Mouse (Mus musculus) left cerebral cortex, adult 9 months (tissue): ENCODE measurements around the gene Tdrkh.

Experiments used
- DNase-seq, 2 experiments: peaks; one replicate each; pipeline ENCODE4 v3.0.0; 2022; ENCODE audit warnings: low spot score in 2 of 2

The Tdrkh gene

DNA sequence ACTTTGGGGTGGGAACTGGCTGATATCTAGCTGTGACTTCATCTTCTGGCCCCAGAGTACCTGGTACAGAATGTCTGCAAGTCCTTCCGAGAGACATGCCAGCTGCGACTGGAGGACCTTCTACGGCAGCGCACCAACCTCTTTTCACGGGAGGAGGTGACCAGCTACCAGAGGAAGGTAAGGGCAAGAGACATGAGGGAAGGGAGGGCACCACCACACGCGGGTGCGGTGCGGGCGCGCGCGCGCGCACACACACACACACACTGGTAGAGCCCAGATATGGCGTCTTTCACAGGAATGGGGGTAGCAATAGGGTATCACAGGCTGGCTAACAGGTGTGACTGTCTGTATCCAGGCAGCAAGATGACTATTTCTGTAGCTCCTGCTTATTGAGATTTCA, 23.7 kb upstream of the Tdrkh start:
- DNase-seq = no peak

GRCm38 (mm10) chr3:94391001-94391400, 22.1 kb upstream of the Tdrkh start:
- DNase-seq = no peak

GRCm38 (mm10) chr3:94392128-94392527, 20.9 kb upstream of the Tdrkh start:
- DNase-seq = no peak

DNA sequence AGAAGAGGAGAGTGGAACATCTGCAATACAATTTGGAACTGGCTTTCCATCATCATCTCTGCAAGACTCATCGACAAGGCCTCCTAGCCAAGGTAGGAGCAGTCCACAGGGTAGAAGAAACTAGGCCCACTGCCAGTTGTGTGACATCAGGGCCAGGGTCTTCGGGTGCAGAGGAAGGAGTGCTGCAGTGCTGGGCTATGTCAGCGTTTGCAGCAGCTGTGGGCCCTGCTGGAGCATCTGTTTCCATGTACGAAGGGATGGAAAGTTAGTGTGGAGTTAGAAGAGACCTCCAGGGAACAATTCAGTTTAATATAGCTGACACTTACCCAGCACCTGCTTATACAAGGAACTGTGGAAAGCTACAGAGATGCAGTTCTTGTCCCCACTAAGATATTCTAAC, 20.0 kb upstream of the Tdrkh start:
- no peak for DNase-seq

GRCm38 (mm10) chr3:94396336-94396735, 16.7 kb upstream of the Tdrkh start:
- no peak for DNase-seq

- DNase-seq = no peak
These were observed 16.2 kb upstream of the Tdrkh start for GRCm38 (mm10) chr3:94396851-94397250.

DNA sequence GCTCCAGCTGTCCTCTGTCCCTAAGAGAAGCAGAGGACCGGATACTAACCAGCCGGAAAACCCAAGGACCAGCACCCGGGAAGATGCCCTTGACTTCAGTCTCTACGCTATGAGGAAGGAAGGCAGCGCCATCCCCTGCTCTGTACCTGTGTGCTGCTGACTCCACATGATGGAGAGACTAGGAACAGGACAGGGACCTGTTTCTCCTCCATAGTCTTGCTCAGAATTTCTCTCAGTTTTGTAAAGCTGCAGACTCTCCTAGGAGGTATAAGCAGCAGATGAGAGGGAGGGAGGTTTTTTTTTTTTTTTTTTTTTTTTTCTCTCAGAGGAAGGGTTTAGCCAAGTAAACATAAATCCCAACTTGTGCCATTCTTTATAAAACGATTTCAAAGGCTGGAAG, 14.9 kb upstream of the Tdrkh start, which contains the start of gene Lingo4:
TSS of gene Lingo4 (plus strand) at position 301 of the 400 bp plus-strand sequence.
- DNase-seq = no peak

DNA sequence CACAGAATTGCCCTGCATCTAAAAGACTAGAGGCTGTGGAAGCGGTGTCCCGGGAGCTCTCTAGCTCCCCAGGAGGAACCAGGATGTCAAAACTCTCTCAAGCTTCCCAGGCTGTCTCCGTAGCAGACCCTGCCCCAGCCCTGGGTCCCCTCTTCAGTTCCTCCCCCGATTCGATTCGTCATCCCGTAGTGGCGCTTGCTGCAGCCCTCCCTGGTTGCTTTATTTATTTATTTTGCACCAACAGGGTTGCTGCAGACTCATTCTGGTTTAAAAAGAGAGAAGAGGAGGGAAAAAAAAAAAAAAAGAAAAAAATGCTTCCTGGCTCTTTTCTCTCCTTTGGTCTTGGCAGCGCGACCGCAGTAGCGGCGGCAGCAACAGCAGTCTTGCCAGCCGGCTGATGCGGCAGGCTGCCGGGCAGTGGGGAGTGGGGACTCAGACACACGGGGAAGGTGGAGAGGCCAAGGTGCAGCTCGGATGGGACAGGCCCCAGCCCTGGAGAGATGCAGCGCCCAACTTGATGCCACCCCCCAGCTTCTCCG, 14.1 kb upstream of the Tdrkh start:
- no peak for DNase-seq

DNA sequence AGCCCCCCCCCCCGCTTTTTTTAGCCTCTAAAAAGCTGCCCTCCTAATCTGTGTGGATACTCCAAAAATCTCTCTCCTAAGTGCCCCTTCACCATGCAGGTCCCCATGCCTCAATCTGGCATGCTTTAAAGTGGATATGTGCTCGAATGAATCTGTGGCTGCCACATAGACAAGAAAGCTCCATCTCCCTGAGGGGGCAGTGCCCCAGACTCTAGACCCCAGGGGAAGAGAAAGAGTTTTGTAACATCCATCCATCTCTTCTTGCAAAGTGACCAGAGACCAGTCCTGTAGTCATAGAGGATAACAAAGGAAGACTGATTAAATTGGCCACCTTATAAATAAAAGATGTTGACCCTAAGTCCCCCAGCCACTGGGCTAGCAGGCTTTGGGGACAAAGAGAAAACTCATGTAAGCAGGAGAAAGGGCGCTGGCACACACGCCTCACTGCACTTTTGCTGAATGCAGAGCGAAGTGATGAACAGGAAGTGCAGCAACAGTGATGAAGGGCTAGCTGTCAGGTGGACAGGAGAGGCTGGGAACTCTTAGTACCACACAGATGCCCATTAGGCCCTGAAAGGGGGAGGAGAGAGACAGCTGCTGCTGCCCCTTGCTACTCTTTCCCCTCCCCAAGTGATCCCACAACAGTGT, 13.3 kb upstream of the Tdrkh start:
- DNase-seq = no peak

DNA sequence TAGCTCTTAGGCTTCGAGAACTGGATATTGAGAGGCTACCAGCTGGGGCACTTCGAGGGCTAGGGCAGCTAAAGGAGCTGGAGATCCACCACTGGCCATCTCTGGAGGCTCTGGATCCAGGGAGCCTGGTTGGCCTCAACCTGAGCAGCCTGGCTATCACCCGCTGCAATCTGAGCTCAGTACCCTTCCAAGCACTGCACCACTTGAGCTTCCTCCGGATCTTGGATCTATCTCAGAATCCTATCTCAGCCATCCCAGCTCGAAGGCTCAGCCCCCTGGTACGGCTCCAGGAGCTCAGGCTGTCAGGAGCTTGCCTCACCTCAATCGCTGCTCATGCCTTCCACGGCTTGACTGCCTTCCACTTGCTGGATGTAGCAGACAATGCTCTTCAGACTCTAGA, 10.6 kb upstream of the Tdrkh start:
- no peak for DNase-seq

DNA sequence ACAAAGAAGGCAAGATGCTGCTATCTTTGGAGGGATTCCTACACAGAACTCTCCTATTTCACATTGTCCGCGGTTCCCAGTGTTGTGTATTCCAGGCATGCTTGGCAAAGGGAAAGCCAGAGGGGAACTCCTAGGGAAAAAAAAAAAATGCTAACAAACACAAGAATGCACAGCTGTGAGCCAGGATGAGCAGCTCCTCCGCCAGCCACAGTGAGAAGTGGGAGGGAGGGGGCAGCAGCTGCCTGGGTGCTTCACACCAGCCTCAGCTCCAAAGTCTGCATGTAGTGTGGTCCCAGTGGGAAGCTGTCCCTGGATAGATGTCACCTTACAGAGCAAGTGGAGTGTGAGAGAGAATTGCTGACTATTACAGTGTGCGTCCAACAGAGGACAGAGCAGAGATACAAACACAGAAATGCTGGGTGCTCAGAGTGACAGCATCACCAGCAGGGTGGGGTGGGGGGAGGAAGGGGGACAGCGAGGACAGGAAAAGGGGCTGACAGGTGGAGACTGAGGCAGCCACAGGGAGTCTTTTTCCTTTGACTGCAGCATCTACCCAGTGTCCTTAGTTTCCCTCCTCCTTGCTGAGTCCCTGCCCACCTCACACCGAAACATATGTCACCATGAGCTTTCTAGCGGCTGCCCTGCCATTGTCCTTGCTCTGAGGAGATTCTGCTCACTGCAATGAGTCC, 8.6 kb upstream of the Tdrkh start:
- peak; percentile 55 to 64 for DNase-seq

GRCm38 (mm10) chr3:94405561-94405960, 7.5 kb upstream of the Tdrkh start:
- DNase-seq = no peak

GRCm38 (mm10) chr3:94412530-94412929, 543 bp upstream of the Tdrkh start:
- DNase-seq = no peak

- DNase-seq = no peak
These were observed 17.9 kb downstream of the Tdrkh start for GRCm38 (mm10) chr3:94430980-94431379.

DNA sequence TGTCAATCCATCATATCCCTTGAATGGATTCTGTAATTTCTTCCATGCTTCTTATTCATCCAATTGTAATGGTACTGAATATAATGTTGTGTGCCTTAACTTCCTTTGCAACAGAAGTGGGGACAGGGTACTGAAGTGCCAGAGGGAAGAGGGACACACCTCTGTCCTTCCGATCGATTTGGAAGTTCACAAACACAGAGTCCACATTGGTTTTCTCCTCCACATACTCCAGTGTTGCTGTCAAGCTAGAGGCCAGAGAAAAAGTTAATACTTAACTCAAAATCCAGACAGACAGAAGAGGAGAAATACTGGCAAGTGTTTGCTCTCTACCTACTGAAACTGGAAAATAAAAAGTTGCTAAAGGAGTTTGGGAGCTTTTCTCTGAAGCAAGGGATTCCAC, 21.2 kb downstream of the Tdrkh start:
- DNase-seq = no peak

DNA sequence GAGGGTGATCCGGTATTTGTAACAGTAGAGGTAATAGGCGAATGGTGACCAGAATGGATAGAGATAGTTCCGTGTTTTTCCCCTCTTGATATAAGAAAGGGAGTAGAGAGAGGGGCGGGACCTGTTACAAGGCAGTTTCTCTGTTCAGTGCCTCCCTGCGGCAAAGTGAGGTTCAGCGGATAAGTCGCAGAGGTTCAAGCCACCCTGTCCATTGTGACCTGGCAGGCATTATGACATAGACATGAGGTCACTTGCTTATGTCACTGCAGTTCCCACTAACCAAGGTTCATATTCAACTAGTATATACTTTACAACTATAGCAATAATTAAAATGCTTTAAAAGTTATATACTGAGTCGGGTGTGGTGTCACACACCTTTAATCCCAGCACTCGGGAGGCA, 23.3 kb downstream of the Tdrkh start:
- no peak for DNase-seq

DNA sequence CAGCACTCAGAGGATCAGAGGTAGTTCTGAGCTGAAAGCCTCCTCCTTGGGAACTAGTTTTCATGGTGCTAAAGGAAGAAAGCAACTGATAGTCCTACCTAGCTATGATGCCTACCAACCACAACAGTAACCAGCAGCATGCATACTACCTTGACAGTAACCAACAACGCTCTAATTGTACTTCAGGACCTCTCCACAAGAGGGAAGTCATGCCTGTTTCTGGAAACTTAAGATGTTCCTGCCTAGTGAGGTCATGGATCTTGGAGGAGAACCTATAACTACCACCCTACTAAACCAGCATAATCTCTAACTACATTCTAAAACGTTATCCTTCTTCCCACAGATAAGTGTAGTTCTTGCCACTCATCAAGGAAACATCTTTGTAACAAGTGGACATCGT, 28.1 kb downstream of the Tdrkh start:
- DNase-seq = no peak

DNA sequence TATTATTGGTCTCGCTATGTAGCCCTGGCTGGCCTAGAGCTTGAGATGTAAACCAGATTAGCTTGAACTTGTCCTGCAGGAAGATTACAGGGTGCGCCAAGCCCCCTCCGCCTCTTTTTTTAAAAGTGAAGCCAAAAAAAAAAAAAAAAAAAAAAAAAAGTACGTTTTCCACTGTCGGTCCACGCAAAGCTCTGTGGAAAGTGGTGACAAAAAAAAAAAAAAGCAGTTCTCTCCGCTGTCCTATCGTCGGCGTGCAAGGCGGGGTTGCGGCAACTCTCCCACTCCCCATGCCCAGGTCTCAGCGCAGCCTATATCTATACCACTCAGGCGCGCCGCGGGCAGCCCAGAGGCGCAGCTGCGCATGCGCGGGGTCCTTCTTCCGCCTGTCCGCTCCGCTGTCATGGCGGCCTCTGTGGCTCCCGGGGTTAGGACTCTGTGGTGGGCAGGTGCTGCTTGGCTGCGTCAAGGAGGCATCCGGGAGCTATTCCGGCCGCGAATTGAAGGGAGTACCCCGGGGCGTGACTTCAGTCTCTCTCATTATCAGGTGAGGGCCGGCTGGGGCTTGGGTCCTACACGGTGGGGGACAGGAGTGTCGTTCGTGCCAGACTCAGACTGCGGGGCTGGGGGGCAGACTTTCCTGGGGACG, 30.0 kb downstream of the Tdrkh start, which contains the start of gene Mrpl9:
TSS of gene Mrpl9 (plus strand) at position 368 of the 646 bp plus-strand sequence.
- DNase-seq = peak; percentile 69 to 94

DNA sequence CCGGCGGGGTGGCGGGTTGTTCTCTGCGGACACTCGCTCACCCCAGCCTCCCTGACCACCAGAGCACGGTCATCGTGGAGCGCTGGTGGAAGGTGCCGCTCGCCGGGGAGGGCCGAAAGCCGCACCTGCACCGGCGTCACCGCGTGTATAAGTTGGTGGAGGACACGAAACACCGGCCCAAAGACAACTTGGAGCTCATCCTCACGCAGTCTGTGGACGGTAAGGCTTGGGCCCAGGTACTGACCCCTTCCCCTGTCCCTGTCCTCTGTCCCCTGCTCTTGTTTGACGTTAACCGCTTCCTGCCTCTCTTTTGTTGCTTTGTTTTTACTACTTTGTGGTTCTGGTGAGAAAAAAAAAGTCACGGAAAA, 30.5 kb downstream of the Tdrkh start, which contains the start of gene Oaz3:
TSS of gene Oaz3 (minus strand) at position 319 of the 368 bp plus-strand sequence.
- DNase-seq = peak in 1 of 2 experiments; percentile 23

GRCm38 (mm10) chr3:94449377-94449776, 36.3 kb downstream of the Tdrkh start:
- DNase-seq = no peak

DNA sequence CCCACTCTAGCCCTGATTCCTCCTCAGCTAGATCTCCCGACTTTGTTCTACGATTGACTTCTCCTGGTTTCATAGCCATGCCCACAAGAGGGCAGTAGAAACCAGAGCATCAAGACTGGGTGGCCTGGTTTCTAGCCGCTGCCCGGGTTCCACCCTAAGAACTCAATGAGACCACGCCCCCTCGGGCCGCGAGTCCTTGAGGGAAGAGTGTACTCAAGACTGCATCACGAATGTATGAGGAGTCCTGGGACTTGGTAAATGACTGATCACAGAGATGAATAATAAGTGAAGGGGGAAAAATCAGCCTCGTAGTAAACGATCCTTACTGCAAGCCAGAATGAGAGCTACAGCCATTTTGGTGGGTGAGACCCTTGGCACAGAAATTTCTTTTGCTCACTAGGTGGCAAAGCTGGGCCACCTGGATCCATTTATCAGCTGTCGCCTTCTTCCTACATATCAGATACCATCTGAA, 43.5 kb downstream of the Tdrkh start:
- peak in 1 of 2 experiments; percentile 89 for DNase-seq

- no peak for DNase-seq
These were observed 44.0 kb downstream of the Tdrkh start for GRCm38 (mm10) chr3:94457055-94457454.
